Mouse (Mus musculus) heart, embryonic 12.5 days (tissue): ENCODE data around the gene Itpkc. TPM values are rescaled to one million over a fixed set of nuclear protein-coding genes. Genes with fewer than 3 reads are reported as not detected.

ENCODE experiments used
- ATAC-seq: fragments of 200-750 bp; cut with Nextera tagmentation; 2 replicates; pipeline ENCODE4 v1.8.0; 2017; ENCODE audit warnings: moderate TSS enrichment, moderate library complexity; ENCODE audit not compliant: insufficient number of reproducible peaks, low FRiP score
- H3K27ac ChIP-seq: fragments of 300-500 bp; sonication (generic); 2 replicates; pipeline ENCODE4 v1.5.1; 2016; ENCODE audit warnings: mild to moderate bottlenecking, moderate library complexity; ENCODE audit not compliant: poor library complexity, severe bottlenecking
- H3K27me3 ChIP-seq: fragments of 300-500 bp; sonication (generic); replicated peaks from 2 replicates; pipeline ENCODE4 v1.6.1; 2016; ENCODE audit warnings: mild to moderate bottlenecking, moderate library complexity
- H3K36me3 ChIP-seq: fragments of 300-500 bp; sonication (generic); 2 replicates; pipeline ENCODE4 v1.6.1; 2016; ENCODE audit warnings: mild to moderate bottlenecking, moderate library complexity
- H3K4me1 ChIP-seq: fragments of 300-500 bp; sonication (generic); replicated peaks from 2 replicates; pipeline ENCODE4 v1.6.1; 2016; ENCODE audit warnings: mild to moderate bottlenecking
- H3K4me2 ChIP-seq: fragments of 300-500 bp; sonication (generic); 2 replicates; pipeline ENCODE4 v1.6.1; 2016; ENCODE audit warnings: mild to moderate bottlenecking, moderate library complexity
- H3K4me3 ChIP-seq: fragments of 300-500 bp; sonication (generic); 2 replicates; pipeline ENCODE4 v1.5.1; 2016; ENCODE audit warnings: mild to moderate bottlenecking
- H3K9ac ChIP-seq: fragments of 300-500 bp; sonication (generic); 2 replicates; pipeline ENCODE4 v1.6.1; 2016; ENCODE audit warnings: mild to moderate bottlenecking, moderate library complexity
- H3K9me3 ChIP-seq: fragments of 300-500 bp; sonication (generic); replicated peaks from 2 replicates; pipeline ENCODE4 v1.6.1; 2016; ENCODE audit warnings: mild to moderate bottlenecking, moderate library complexity
- WGBS: fragments of 180-500 bp; shearing (Covaris S2); methylation state at CpG from one replicate; pipeline ENCODE4 v1.1.7; 2016; 5-methylcytosine and 5-hydroxymethylcytosine counted together
- polyA plus RNA-seq: library from polyadenylated mRNA; unstranded; fragments of >200 nt; fragmentation: Nextera tagmentation; extraction: Ambion mirVana; gene quantifications from 2 replicates; pipeline ENCODE4 v1.2.1, GENCODE M21; 2016

The Itpkc gene
- polyA plus RNA-seq, 1 experiment from 2014 or later: 3.4 TPM

- no peak for ATAC-seq
- no peak overlapping the region for H3K9ac ChIP-seq
- no peaks in the 10 kb centered on the region for H3K27me3 ChIP-seq
- peaks cover 16% of the 10 kb centered on the region for H3K4me1 ChIP-seq
- no peak overlapping the region for H3K4me2 ChIP-seq
- H3K4me3 ChIP-seq: no peak overlapping the region
- peaks cover 70% of the 10 kb centered on the region for H3K36me3 ChIP-seq
- 92% methylated on average over 5 of the region's 5 CpGs for WGBS
- H3K9me3 ChIP-seq: no peaks in the 10 kb centered on the region
- H3K27ac ChIP-seq: no peak overlapping the region
Observed at GRCm38 (mm10) chr7:27192434-27192833, 36.0 kb downstream of the Itpkc start.

GRCm38 (mm10) chr7:27189271-27189931, 39.1 kb downstream of the Itpkc start:
- H3K4me1 ChIP-seq: peaks cover 8% of the 10 kb centered on the region
- no peak overlapping the region for H3K27ac ChIP-seq
- H3K9ac ChIP-seq: no peak overlapping the region
- no peaks in the 10 kb centered on the region for H3K9me3 ChIP-seq
- no peaks in the 10 kb centered on the region for H3K27me3 ChIP-seq
- WGBS: 93% methylated on average over 10 of the region's 10 CpGs
- ATAC-seq: no peak
- no peak overlapping the region for H3K4me3 ChIP-seq
- H3K36me3 ChIP-seq: peaks cover 97% of the 10 kb centered on the region
- no peak overlapping the region for H3K4me2 ChIP-seq

- H3K9ac ChIP-seq: no peak overlapping the region
- no peak overlapping the region for H3K4me2 ChIP-seq
- no peak overlapping the region for H3K4me3 ChIP-seq
- H3K9me3 ChIP-seq: no peaks in the 10 kb centered on the region
- H3K27me3 ChIP-seq: no peaks in the 10 kb centered on the region
- no peaks in the 10 kb centered on the region for H3K4me1 ChIP-seq
- 92% methylated on average over 5 of the region's 5 CpGs for WGBS
- ATAC-seq: no peak
- peaks cover 80% of the 10 kb centered on the region for H3K36me3 ChIP-seq
- no peak overlapping the region for H3K27ac ChIP-seq
Observed at GRCm38 (mm10) chr7:27185986-27186385, 42.5 kb downstream of the Itpkc start.

GRCm38 (mm10) chr7:27184964-27185363, 43.5 kb downstream of the Itpkc start:
- Histone ChIP-seq H3K4me3 (no peak overlapping the region), H3K9ac (no peak overlapping the region), H3K27me3 (no peaks in the 10 kb centered on the region), H3K9me3 (no peaks in the 10 kb centered on the region), H3K36me3 (peaks cover 70% of the 10 kb centered on the region), H3K4me1 (no peaks in the 10 kb centered on the region), H3K27ac (no peak overlapping the region), H3K4me2 (no peak overlapping the region)
- 63% methylated on average over 3 of the region's 3 CpGs for WGBS
- ATAC-seq: no peak

- H3K36me3 ChIP-seq: peaks cover 46% of the 10 kb centered on the region
Observed at GRCm38 (mm10) chr7:27182498-27182897, 46.0 kb downstream of the Itpkc start.

GRCm38 (mm10) chr7:27180837-27181695, 47.4 kb downstream of the Itpkc start, which contains the start of the genes Gm21983 and Mia:
TSS of gene Gm21983 (minus strand) at chr7:27181086.
TSS of gene Mia (minus strand) at chr7:27181157.
- Histone ChIP-seq H3K4me2 (no peak within 1 kb of the TSS), H3K4me1 (peaks cover 12% of the 10 kb centered on the region), H3K27me3 (no peaks in the 10 kb centered on the region), H3K9ac (no peak within 1 kb of the TSS), H3K36me3 (peaks cover 31% of the 10 kb centered on the region), H3K4me3 (no peak within 1 kb of the TSS), H3K9me3 (no peaks in the 10 kb centered on the region), H3K27ac (no peak within 1 kb of the TSS)
- WGBS: 65% methylated on average over 14 of the region's 14 CpGs
- ATAC-seq: no peak

More at GRCm38 (mm10) chr7:27182498-27182897, 46.0 kb downstream of the Itpkc start:
- no peaks in the 10 kb centered on the region for H3K9me3 ChIP-seq
- 90% methylated on average over 1 of the region's 1 CpGs for WGBS
- peaks cover 12% of the 10 kb centered on the region for H3K4me1 ChIP-seq
- no peaks in the 10 kb centered on the region for H3K27me3 ChIP-seq
- H3K27ac ChIP-seq: no peak overlapping the region
- H3K4me3 ChIP-seq: no peak overlapping the region
- H3K4me2 ChIP-seq: no peak overlapping the region
- ATAC-seq: no peak
- H3K9ac ChIP-seq: no peak overlapping the region

- H3K9ac ChIP-seq: no peak overlapping the region
- WGBS: 66% methylated on average over 5 of the region's 5 CpGs
- no peak overlapping the region for H3K4me2 ChIP-seq
- H3K4me1 ChIP-seq: peaks cover 12% of the 10 kb centered on the region
- ATAC-seq: no peak
- H3K27me3 ChIP-seq: no peaks in the 10 kb centered on the region
- H3K9me3 ChIP-seq: no peaks in the 10 kb centered on the region
- H3K4me3 ChIP-seq: no peak overlapping the region
- H3K36me3 ChIP-seq: peaks cover 31% of the 10 kb centered on the region
- H3K27ac ChIP-seq: no peak overlapping the region
Observed at GRCm38 (mm10) chr7:27180036-27180435, 48.4 kb downstream of the Itpkc start.

GRCm38 (mm10) chr7:27179217-27179918, 49.1 kb downstream of the Itpkc start:
- H3K4me2 ChIP-seq: peak overlapping the region; percentile 63
- peak overlapping the region; percentile 63 for H3K27ac ChIP-seq
- ATAC-seq: no peak
- H3K9ac ChIP-seq: peak overlapping the region; percentile 26; the same call in 1 of the 2 replicates
- 45% methylated on average over 16 of the region's 16 CpGs for WGBS
- peaks cover 12% of the 10 kb centered on the region for H3K4me1 ChIP-seq
- H3K4me3 ChIP-seq: peak overlapping the region; percentile 63
- H3K36me3 ChIP-seq: peaks cover 31% of the 10 kb centered on the region
- H3K9me3 ChIP-seq: no peaks in the 10 kb centered on the region
- H3K27me3 ChIP-seq: no peaks in the 10 kb centered on the region

GRCm38 (mm10) chr7:27178324-27179216, 49.9 kb downstream of the Itpkc start, which contains the start of gene Rab4b:
TSS of gene Rab4b (minus strand) at chr7:27178896.
- under 1% methylated on average over 53 of the region's 53 CpGs for WGBS

GRCm38 (mm10) chr7:27177942-27178323, 50.5 kb downstream of the Itpkc start:
- Histone ChIP-seq H3K9ac (peak overlapping the region; percentile 57), H3K27ac (peak overlapping the region; percentile 83), H3K4me2 (peak overlapping the region; percentile 64), H3K9me3 (no peaks in the 10 kb centered on the region), H3K4me1 (peaks cover 12% of the 10 kb centered on the region), H3K36me3 (peaks cover 34% of the 10 kb centered on the region), H3K27me3 (no peaks in the 10 kb centered on the region), H3K4me3 (peak overlapping the region; percentile 63)
- 23% methylated on average over 4 of the region's 4 CpGs for WGBS
- ATAC-seq: no peak

More at GRCm38 (mm10) chr7:27178324-27179216, 49.9 kb downstream of the Itpkc start, which contains the start of gene Rab4b:
- Histone ChIP-seq H3K36me3 (peaks cover 33% of the 10 kb centered on the region), H3K4me1 (peaks cover 12% of the 10 kb centered on the region), H3K27ac (peak within 1 kb of the TSS; percentile 83), H3K4me3 (peak within 1 kb of the TSS; percentile 63), H3K27me3 (no peaks in the 10 kb centered on the region), H3K9ac (peak within 1 kb of the TSS; percentile 57), H3K9me3 (no peaks in the 10 kb centered on the region), H3K4me2 (peak within 1 kb of the TSS; percentile 64)
- peak; percentile 98 for ATAC-seq
